Mouse (Mus musculus): Measurements from ENCODE around the gene Oosp1.

Oosp1 gene

GRCm38 (mm10) chr19:11623551-11623950 is 67.4 kb downstream of the Oosp1 start, which contains the start of gene Ms4a2:
TSS of gene Ms4a2 (minus strand) at chr19:11623719.
- no peak for DNase-seq (ENCODE audit: low read depth, low spot score)

- no peak for DNase-seq (ENCODE audit: low read depth, low spot score)
Measured at GRCm38 (mm10) chr19:11617983-11618382, 73.0 kb downstream of the Oosp1 start.

Measured in CD4-positive helper T cell, adult 2 months (primary cell).